Mouse (Mus musculus) heart, embryonic 15.5 days (tissue): Measurements from ENCODE around the gene AC129217.1. TPM values are rescaled to one million over a fixed set of nuclear protein-coding genes. Genes with fewer than 3 reads are reported as not detected.
A peak's percentile ranks its signal among the peaks of the same experiment; 100 is the strongest.

Source experiments
- ATAC-seq: fragments of 200-750 bp; cut with Nextera tagmentation; replicated peaks from 2 replicates; pipeline ENCODE4 v1.8.0; 2017; ENCODE audit warnings: low read depth, moderate TSS enrichment; ENCODE audit not compliant: insufficient number of reproducible peaks, insufficient read depth, low FRiP score
- H3K27ac ChIP-seq: fragments of 300-500 bp; sonication (generic); 2 replicates; pipeline ENCODE4 v1.5.1; 2015; ENCODE audit warnings: mild to moderate bottlenecking, inconsistent platforms
- H3K27me3 ChIP-seq: fragments of 300-500 bp; sonication (generic); 2 replicates; pipeline ENCODE4 v1.6.1; 2015; ENCODE audit warnings: inconsistent platforms
- H3K36me3 ChIP-seq: fragments of 300-500 bp; sonication (generic); 2 replicates; pipeline ENCODE4 v1.6.1; 2015; ENCODE audit warnings: mild to moderate bottlenecking, inconsistent platforms
- H3K4me1 ChIP-seq: fragments of 300-500 bp; sonication (generic); replicated peaks from 2 replicates; pipeline ENCODE4 v1.6.1; 2015; ENCODE audit warnings: inconsistent platforms
- H3K4me2 ChIP-seq: fragments of 300-500 bp; sonication (generic); 2 replicates; pipeline ENCODE4 v1.6.1; 2015; ENCODE audit warnings: inconsistent platforms, mild to moderate bottlenecking, moderate library complexity
- H3K4me3 ChIP-seq: fragments of 300-500 bp; sonication (generic); 2 replicates; pipeline ENCODE4 v1.5.1; 2015; ENCODE audit warnings: mild to moderate bottlenecking, inconsistent platforms
- H3K9ac ChIP-seq: fragments of 300-500 bp; sonication (generic); 2 replicates; pipeline ENCODE4 v1.6.1; 2015; ENCODE audit warnings: mild to moderate bottlenecking, inconsistent platforms
- H3K9me3 ChIP-seq: fragments of 300-500 bp; sonication (generic); replicated peaks from 2 replicates; pipeline ENCODE4 v1.6.1; 2016; ENCODE audit warnings: inconsistent platforms
- WGBS: fragments of 180-500 bp; shearing (Covaris S2); methylation state at CpG from one replicate; pipeline ENCODE4 v1.1.7; 2015; ENCODE audit warnings: mixed read lengths; 5-methylcytosine and 5-hydroxymethylcytosine counted together
- polyA plus RNA-seq: library from polyadenylated mRNA; unstranded; fragments of >200 nt; fragmentation: Nextera tagmentation; extraction: Ambion mirVana; gene quantifications from 2 replicates; pipeline ENCODE4 v1.2.1, GENCODE M21; 2015

The AC129217.1 gene
- polyA plus RNA-seq, 1 experiment from 2014 or later: not detected

- Histone ChIP-seq H3K9ac (no peak overlapping the region), H3K27me3 (no peaks in the 10 kb centered on the region), H3K36me3 (peaks cover 57% of the 10 kb centered on the region), H3K4me1 (peaks cover 9% of the 10 kb centered on the region), H3K27ac (no peak overlapping the region), H3K4me3 (no peak overlapping the region), H3K9me3 (no peaks in the 10 kb centered on the region), H3K4me2 (no peak overlapping the region)
- 94% methylated on average over 5 of the region's 5 CpGs for WGBS
- ATAC-seq: no peak
Measured at GRCm38 (mm10) chr19:8806810-8807209, 22.8 kb upstream of the AC129217.1 start.

GRCm38 (mm10) chr19:8815812-8816211, 13.8 kb upstream of the AC129217.1 start:
- Histone ChIP-seq H3K9ac (no peak overlapping the region), H3K4me2 (no peak overlapping the region), H3K4me1 (peaks cover 19% of the 10 kb centered on the region), H3K27ac (no peak overlapping the region), H3K27me3 (no peaks in the 10 kb centered on the region), H3K4me3 (no peak overlapping the region), H3K9me3 (no peaks in the 10 kb centered on the region), H3K36me3 (peaks cover 34% of the 10 kb centered on the region)
- WGBS: 79% methylated on average over 11 of the region's 11 CpGs
- ATAC-seq: no peak

- WGBS: 75% methylated on average over 3 of the region's 3 CpGs
- Histone ChIP-seq H3K4me1 (peaks cover 23% of the 10 kb centered on the region), H3K27ac (no peak overlapping the region), H3K4me3 (no peak overlapping the region), H3K9me3 (no peaks in the 10 kb centered on the region), H3K36me3 (peaks cover 24% of the 10 kb centered on the region), H3K9ac (no peak overlapping the region), H3K4me2 (peak overlapping the region; percentile 1; the same call in 1 of the 2 replicates), H3K27me3 (no peaks in the 10 kb centered on the region)
- no peak for ATAC-seq
Measured at GRCm38 (mm10) chr19:8817001-8817400, 12.6 kb upstream of the AC129217.1 start.

GRCm38 (mm10) chr19:8818301-8818798, 11.2 kb upstream of the AC129217.1 start:
- peaks cover 19% of the 10 kb centered on the region for H3K36me3 ChIP-seq
- H3K9me3 ChIP-seq: no peaks in the 10 kb centered on the region
- WGBS: 18% methylated on average over 14 of the region's 14 CpGs

GRCm38 (mm10) chr19:8818801-8819595, 10.6 kb upstream of the AC129217.1 start, which contains the start of gene Ttc9c:
Ttc9c (minus strand) TSS chr19:8819333.
- under 1% methylated on average over 33 of the region's 33 CpGs for WGBS
- Histone ChIP-seq H3K4me2 (peak within 1 kb of the TSS; percentile 83), H3K4me1 (peaks cover 37% of the 10 kb centered on the region), H3K4me3 (peak within 1 kb of the TSS; percentile 91), H3K9ac (peak within 1 kb of the TSS; percentile 95), H3K36me3 (peaks cover 20% of the 10 kb centered on the region), H3K27ac (peak within 1 kb of the TSS; percentile 99), H3K9me3 (no peaks in the 10 kb centered on the region), H3K27me3 (no peaks in the 10 kb centered on the region)
- peak; percentile 89 for ATAC-seq

More at GRCm38 (mm10) chr19:8818301-8818798, 11.2 kb upstream of the AC129217.1 start:
- peak overlapping the region; percentile 65 for H3K9ac ChIP-seq
- H3K27me3 ChIP-seq: no peaks in the 10 kb centered on the region
- H3K4me3 ChIP-seq: peak overlapping the region; percentile 91
- H3K4me2 ChIP-seq: peak overlapping the region; percentile 83
- peak overlapping the region; percentile 99 for H3K27ac ChIP-seq
- peaks cover 37% of the 10 kb centered on the region for H3K4me1 ChIP-seq
- no peak for ATAC-seq

GRCm38 (mm10) chr19:8819596-8820423, 9.8 kb upstream of the AC129217.1 start, which contains the start of gene Hnrnpul2:
Hnrnpul2 (plus strand) TSS chr19:8820010.
- Histone ChIP-seq H3K4me3 (peak within 1 kb of the TSS; percentile 91), H3K9ac (peak within 1 kb of the TSS; percentile 95), H3K36me3 (peaks cover 28% of the 10 kb centered on the region), H3K27me3 (no peaks in the 10 kb centered on the region), H3K4me2 (peak within 1 kb of the TSS; percentile 83), H3K27ac (peak within 1 kb of the TSS; percentile 99), H3K9me3 (no peaks in the 10 kb centered on the region), H3K4me1 (peaks cover 37% of the 10 kb centered on the region)
- ATAC-seq: peak; percentile 95
- WGBS: under 1% methylated on average over 81 of the region's 83 CpGs

- ATAC-seq: peak; percentile 8; the same call in 1 of the 2 replicates
- under 1% methylated on average over 48 of the region's 48 CpGs for WGBS
- peaks cover 37% of the 10 kb centered on the region for H3K4me1 ChIP-seq
Measured at GRCm38 (mm10) chr19:8820424-8820956, 9.1 kb upstream of the AC129217.1 start.

GRCm38 (mm10) chr19:8821146-8821545, 8.4 kb upstream of the AC129217.1 start:
- Histone ChIP-seq H3K9ac (peak overlapping the region; percentile 95), H3K9me3 (no peaks in the 10 kb centered on the region), H3K4me3 (peak overlapping the region; percentile 91), H3K4me1 (peaks cover 37% of the 10 kb centered on the region), H3K36me3 (peaks cover 33% of the 10 kb centered on the region), H3K4me2 (peak overlapping the region; percentile 83), H3K27me3 (no peaks in the 10 kb centered on the region), H3K27ac (peak overlapping the region; percentile 99)
- no peak for ATAC-seq
- whole genome bisulfite sequencing: 0% methylated on average over 7 of the region's 7 CpGs

More at GRCm38 (mm10) chr19:8820424-8820956, 9.1 kb upstream of the AC129217.1 start:
- peak overlapping the region; percentile 99 for H3K27ac ChIP-seq
- peaks cover 30% of the 10 kb centered on the region for H3K36me3 ChIP-seq
- no peaks in the 10 kb centered on the region for H3K27me3 ChIP-seq
- H3K4me3 ChIP-seq: peak overlapping the region; percentile 91
- H3K4me2 ChIP-seq: peak overlapping the region; percentile 83
- peak overlapping the region; percentile 95 for H3K9ac ChIP-seq
- H3K9me3 ChIP-seq: no peaks in the 10 kb centered on the region

GRCm38 (mm10) chr19:8822696-8823095, 6.9 kb upstream of the AC129217.1 start:
- no peaks in the 10 kb centered on the region for H3K9me3 ChIP-seq
- 67% methylated on average over 8 of the region's 8 CpGs for WGBS
- peak overlapping the region; percentile 20 for H3K4me3 ChIP-seq
- H3K27me3 ChIP-seq: no peaks in the 10 kb centered on the region
- H3K9ac ChIP-seq: peak overlapping the region; percentile 19; the same call in 1 of the 2 replicates
- H3K27ac ChIP-seq: no peak overlapping the region
- H3K4me1 ChIP-seq: peaks cover 25% of the 10 kb centered on the region
- no peak for ATAC-seq
- peak overlapping the region; percentile 83 for H3K4me2 ChIP-seq
- H3K36me3 ChIP-seq: peaks cover 49% of the 10 kb centered on the region

- Histone ChIP-seq H3K4me2 (no peak overlapping the region), H3K27ac (no peak overlapping the region), H3K9ac (no peak overlapping the region), H3K27me3 (no peaks in the 10 kb centered on the region), H3K4me1 (no peaks in the 10 kb centered on the region), H3K9me3 (no peaks in the 10 kb centered on the region), H3K36me3 (peaks cover 93% of the 10 kb centered on the region), H3K4me3 (no peak overlapping the region)
- 89% methylated on average over 8 of the region's 8 CpGs for WGBS
- no peak for ATAC-seq
Measured at GRCm38 (mm10) chr19:8830664-8831063, 1.1 kb downstream of the AC129217.1 start.

- H3K4me1 ChIP-seq: no peaks in the 10 kb centered on the region
- ATAC-seq: no peak
- WGBS: 77% methylated on average over 11 of the region's 11 CpGs
- H3K36me3 ChIP-seq: peaks cover 87% of the 10 kb centered on the region
- no peak overlapping the region for H3K4me2 ChIP-seq
- no peaks in the 10 kb centered on the region for H3K27me3 ChIP-seq
- H3K9me3 ChIP-seq: no peaks in the 10 kb centered on the region
- no peak overlapping the region for H3K27ac ChIP-seq
- no peak overlapping the region for H3K9ac ChIP-seq
- H3K4me3 ChIP-seq: no peak overlapping the region
Measured at GRCm38 (mm10) chr19:8831262-8831661, 1.7 kb downstream of the AC129217.1 start.
